Mouse (Mus musculus): ENCODE measurements at regions not wholly inside any gene's neighbourhood (a gene's known extent, or its start where the extent isn't known, plus 50 kb on each side); places are given as distances from the start of the nearest gene placed in this dataset.

- Histone ChIP-seq H3K36me3 (no peaks in the 10 kb centered on the region), H3K9ac (replicated peaks) (no peak overlapping the region), H3K27me3 (no peaks in the 10 kb centered on the region), H3K27ac (no peak overlapping the region), H3K4me1 (replicated peaks) (no peaks in the 10 kb centered on the region), H3K9me3 (no peaks in the 10 kb centered on the region), H3K4me2 (no peak overlapping the region), H3K4me3 (replicated peaks) (no peak overlapping the region)
- WGBS = 79% methylated on average over 6 of the region's 6 CpGs
- ATAC-seq (ENCODE audit: insufficient number of reproducible peaks, insufficient read depth, low FRiP score, low TSS enrichment, low read depth) = no peak
These were observed 327.2 kb upstream of the Sox11 start for GRCm38 (mm10) chr12:27669542-27669941.

GRCm38 (mm10) chr12:27666456-27666855 lies 324.1 kb upstream of the Sox11 start:
- no peaks in the 10 kb centered on the region for H3K36me3 ChIP-seq
- H3K27ac ChIP-seq = no peak overlapping the region
- H3K9me3 ChIP-seq = no peaks in the 10 kb centered on the region
- WGBS = 70% methylated on average over 2 of the region's 2 CpGs
- H3K4me3 ChIP-seq (replicated peaks) = no peak overlapping the region
- H3K4me2 ChIP-seq = no peak overlapping the region
- no peak overlapping the region for H3K9ac ChIP-seq (replicated peaks)
- no peak for ATAC-seq (ENCODE audit: insufficient number of reproducible peaks, insufficient read depth, low FRiP score, low TSS enrichment, low read depth)
- H3K4me1 ChIP-seq (replicated peaks) = no peaks in the 10 kb centered on the region
- no peaks in the 10 kb centered on the region for H3K27me3 ChIP-seq

GRCm38 (mm10) chr12:27663126-27663525 lies 320.8 kb upstream of the Sox11 start:
- Histone ChIP-seq H3K27ac (no peak overlapping the region), H3K27me3 (no peaks in the 10 kb centered on the region), H3K9ac (replicated peaks) (no peak overlapping the region), H3K4me3 (replicated peaks) (no peak overlapping the region), H3K36me3 (no peaks in the 10 kb centered on the region), H3K9me3 (no peaks in the 10 kb centered on the region), H3K4me1 (replicated peaks) (no peaks in the 10 kb centered on the region), H3K4me2 (no peak overlapping the region)
- 67% methylated on average over 4 of the region's 4 CpGs for WGBS
- ATAC-seq (ENCODE audit: insufficient number of reproducible peaks, insufficient read depth, low FRiP score, low TSS enrichment, low read depth) = no peak

- WGBS = 85% methylated on average over 5 of the region's 5 CpGs
- no peak for ATAC-seq (ENCODE audit: insufficient number of reproducible peaks, insufficient read depth, low FRiP score, low TSS enrichment, low read depth)
These were observed 320.3 kb upstream of the Sox11 start for GRCm38 (mm10) chr12:27662723-27663122.

GRCm38 (mm10) chr12:27657536-27657935 lies 315.2 kb upstream of the Sox11 start:
- Histone ChIP-seq H3K9ac (replicated peaks) (no peak overlapping the region), H3K27me3 (no peaks in the 10 kb centered on the region), H3K4me3 (replicated peaks) (no peak overlapping the region), H3K27ac (no peak overlapping the region), H3K9me3 (no peaks in the 10 kb centered on the region), H3K4me2 (no peak overlapping the region), H3K4me1 (replicated peaks) (peaks cover 8% of the 10 kb centered on the region; the same call in 1 of the 2 replicates), H3K36me3 (no peaks in the 10 kb centered on the region)
- ATAC-seq (ENCODE audit: insufficient number of reproducible peaks, insufficient read depth, low FRiP score, low TSS enrichment, low read depth) = no peak
- WGBS = 92% methylated on average over 4 of the region's 4 CpGs

More at GRCm38 (mm10) chr12:27662723-27663122, 320.3 kb upstream of the Sox11 start:
- H3K36me3 ChIP-seq = no peaks in the 10 kb centered on the region
- H3K27me3 ChIP-seq = no peaks in the 10 kb centered on the region
- H3K4me1 ChIP-seq (replicated peaks) = no peaks in the 10 kb centered on the region
- H3K9me3 ChIP-seq = no peaks in the 10 kb centered on the region
- H3K27ac ChIP-seq = no peak overlapping the region
- H3K4me3 ChIP-seq (replicated peaks) = no peak overlapping the region
- H3K4me2 ChIP-seq = no peak overlapping the region
- no peak overlapping the region for H3K9ac ChIP-seq (replicated peaks)

GRCm38 (mm10) chr12:27653541-27653940 lies 311.2 kb upstream of the Sox11 start:
- Histone ChIP-seq H3K9me3 (no peaks in the 10 kb centered on the region), H3K4me1 (replicated peaks) (peaks cover 8% of the 10 kb centered on the region; the same call in 1 of the 2 replicates), H3K4me3 (replicated peaks) (no peak overlapping the region), H3K27me3 (no peaks in the 10 kb centered on the region), H3K27ac (no peak overlapping the region), H3K9ac (replicated peaks) (no peak overlapping the region), H3K36me3 (no peaks in the 10 kb centered on the region), H3K4me2 (no peak overlapping the region)
- WGBS = 88% methylated on average over 4 of the region's 4 CpGs
- ATAC-seq (ENCODE audit: insufficient number of reproducible peaks, insufficient read depth, low FRiP score, low TSS enrichment, low read depth) = no peak

GRCm38 (mm10) chr12:27648602-27649001 lies 306.2 kb upstream of the Sox11 start:
- Histone ChIP-seq H3K9ac (replicated peaks) (no peak overlapping the region), H3K4me2 (no peak overlapping the region), H3K36me3 (no peaks in the 10 kb centered on the region), H3K9me3 (no peaks in the 10 kb centered on the region), H3K27ac (no peak overlapping the region), H3K4me1 (replicated peaks) (no peaks in the 10 kb centered on the region), H3K4me3 (replicated peaks) (no peak overlapping the region), H3K27me3 (no peaks in the 10 kb centered on the region)
- no peak for ATAC-seq (ENCODE audit: insufficient number of reproducible peaks, insufficient read depth, low FRiP score, low TSS enrichment, low read depth)
- 84% methylated on average over 4 of the region's 4 CpGs for WGBS

- H3K9me3 ChIP-seq = no peaks in the 10 kb centered on the region
- no peaks in the 10 kb centered on the region for H3K4me1 ChIP-seq (replicated peaks)
- no peak overlapping the region for H3K27ac ChIP-seq
- no peak overlapping the region for H3K9ac ChIP-seq (replicated peaks)
- ATAC-seq (ENCODE audit: insufficient number of reproducible peaks, insufficient read depth, low FRiP score, low TSS enrichment, low read depth) = no peak
- no peak overlapping the region for H3K4me2 ChIP-seq
- no peaks in the 10 kb centered on the region for H3K27me3 ChIP-seq
- WGBS = 79% methylated on average over 11 of the region's 11 CpGs
- no peaks in the 10 kb centered on the region for H3K36me3 ChIP-seq
- no peak overlapping the region for H3K4me3 ChIP-seq (replicated peaks)
These were observed 304.3 kb upstream of the Sox11 start for GRCm38 (mm10) chr12:27646497-27647307.

GRCm38 (mm10) chr12:27619616-27620015 lies 277.2 kb upstream of the Sox11 start:
- Histone ChIP-seq H3K27me3 (no peaks in the 10 kb centered on the region), H3K4me1 (replicated peaks) (peaks cover 3% of the 10 kb centered on the region; the same call in 1 of the 2 replicates), H3K9me3 (no peaks in the 10 kb centered on the region), H3K36me3 (no peaks in the 10 kb centered on the region), H3K4me2 (no peak overlapping the region), H3K4me3 (replicated peaks) (no peak overlapping the region), H3K9ac (replicated peaks) (no peak overlapping the region), H3K27ac (no peak overlapping the region)
- 83% methylated on average over 5 of the region's 5 CpGs for WGBS
- ATAC-seq (ENCODE audit: insufficient number of reproducible peaks, insufficient read depth, low FRiP score, low TSS enrichment, low read depth) = no peak

GRCm38 (mm10) chr12:27604061-27604679 lies 261.8 kb upstream of the Sox11 start:
- Histone ChIP-seq H3K36me3 (no peaks in the 10 kb centered on the region), H3K9me3 (no peaks in the 10 kb centered on the region), H3K9ac (replicated peaks) (no peak overlapping the region), H3K4me3 (replicated peaks) (no peak overlapping the region), H3K27ac (no peak overlapping the region), H3K4me2 (no peak overlapping the region), H3K4me1 (replicated peaks) (no peaks in the 10 kb centered on the region), H3K27me3 (no peaks in the 10 kb centered on the region)
- 67% methylated on average over 1 of the region's 1 CpGs for WGBS
- ATAC-seq (ENCODE audit: insufficient number of reproducible peaks, insufficient read depth, low FRiP score, low TSS enrichment, low read depth) = no peak

GRCm38 (mm10) chr12:27599149-27599548 lies 256.8 kb upstream of the Sox11 start:
- Histone ChIP-seq H3K4me2 (no peak overlapping the region), H3K9me3 (no peaks in the 10 kb centered on the region), H3K27me3 (no peaks in the 10 kb centered on the region), H3K36me3 (no peaks in the 10 kb centered on the region), H3K4me1 (replicated peaks) (peaks cover 13% of the 10 kb centered on the region), H3K9ac (replicated peaks) (no peak overlapping the region), H3K27ac (no peak overlapping the region), H3K4me3 (replicated peaks) (no peak overlapping the region)
- WGBS = 28% methylated on average over 8 of the region's 8 CpGs
- ATAC-seq (ENCODE audit: insufficient number of reproducible peaks, insufficient read depth, low FRiP score, low TSS enrichment, low read depth) = no peak
